Mouse (Mus musculus) ES-Bruce4 (cell line): Measurements from ENCODE around the gene Znrf1.

ENCODE experiments used
- CTCF ChIP-seq: IDR thresholded peaks from one replicate; pipeline ENCODE4 v1.8.1; 2011; ENCODE audit warnings: low read depth, low read length
- POLR2A ChIP-seq: IDR thresholded peaks from one replicate; pipeline ENCODE4 v1.8.1; 2011; ENCODE audit warnings: low read length; ENCODE audit not compliant: insufficient read depth

DNA sequence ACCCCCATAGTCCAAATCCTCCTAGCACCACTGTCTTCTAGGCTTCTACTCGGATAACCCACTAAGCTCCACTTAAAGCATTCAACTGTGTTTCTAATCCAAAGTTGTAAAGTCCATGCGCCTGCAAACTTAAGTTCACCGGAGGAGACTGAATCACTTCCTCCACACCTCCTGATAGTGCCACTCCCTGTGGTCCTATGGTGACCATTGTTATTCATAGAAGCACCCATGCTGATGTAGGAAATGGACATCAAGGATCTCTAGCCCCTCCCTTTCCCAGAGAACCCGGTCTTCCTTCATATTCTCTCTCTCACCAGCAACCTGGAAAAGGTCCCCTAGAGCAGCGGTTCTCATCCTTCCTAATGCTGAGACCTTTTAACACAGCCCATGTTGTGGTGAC is 77.3 kb downstream of the Znrf1 start:
- TF ChIP-seq CTCF (no peak), POLR2A (no peak)
